Mouse (Mus musculus) layer of hippocampus, adult 11-12 months (tissue): ENCODE data around the gene Ptprs.
A peak's percentile ranks its signal among the peaks of the same experiment; 100 is the strongest.

Experiments used
- DNase-seq: peaks from one replicate; pipeline ENCODE4 v3.0.0; 2022; ENCODE audit warnings: low spot score

The Ptprs gene

GRCm38 (mm10) chr17:56424726-56425583 is 51.3 kb downstream of the Ptprs start:
- DNase-seq: no peak

DNA sequence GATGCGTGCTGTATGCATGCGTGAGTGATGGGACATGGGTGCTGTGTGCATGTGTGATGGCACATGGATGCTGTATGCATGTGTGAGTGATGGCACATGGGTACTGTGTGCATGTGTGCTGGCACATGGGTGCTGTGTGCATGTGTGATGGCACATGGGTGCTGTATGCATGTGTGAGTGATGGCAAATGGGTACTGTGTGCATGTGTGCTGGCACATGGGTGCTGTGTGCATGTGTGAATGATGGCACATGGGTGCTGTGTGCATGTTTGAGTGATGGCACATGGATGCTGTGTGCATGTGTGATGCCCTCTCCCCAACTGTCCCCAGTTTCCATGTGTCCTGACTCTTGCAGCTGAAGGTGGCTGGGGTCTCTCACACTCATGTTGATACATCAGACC is 56.3 kb downstream of the Ptprs start:
- DNase-seq: no peak

- no peak for DNase-seq
These were observed 58.0 kb downstream of the Ptprs start for GRCm38 (mm10) chr17:56418304-56418703.

GRCm38 (mm10) chr17:56414785-56415184 is 61.5 kb downstream of the Ptprs start:
- DNase-seq: no peak

DNA sequence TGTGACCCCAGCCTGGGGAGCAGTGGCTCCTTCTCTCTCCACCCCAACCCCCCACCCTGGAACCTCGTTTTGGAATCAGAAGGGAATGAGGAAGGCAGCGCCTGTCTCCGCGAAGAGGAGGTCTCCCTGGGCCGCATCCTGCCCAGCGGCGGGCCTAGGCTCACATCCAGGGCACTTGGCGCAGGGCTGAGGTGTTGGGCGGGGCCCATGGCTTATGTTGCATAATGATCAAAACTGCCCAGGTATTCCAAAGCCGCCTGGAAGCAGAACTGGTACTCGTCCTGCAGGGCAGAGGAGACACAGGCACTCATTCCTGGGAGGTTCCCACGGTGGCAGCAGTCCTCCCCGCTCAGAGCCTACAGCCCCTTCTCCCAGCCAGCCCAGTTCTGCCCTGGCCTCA is 63.2 kb downstream of the Ptprs start:
- no peak for DNase-seq

DNA sequence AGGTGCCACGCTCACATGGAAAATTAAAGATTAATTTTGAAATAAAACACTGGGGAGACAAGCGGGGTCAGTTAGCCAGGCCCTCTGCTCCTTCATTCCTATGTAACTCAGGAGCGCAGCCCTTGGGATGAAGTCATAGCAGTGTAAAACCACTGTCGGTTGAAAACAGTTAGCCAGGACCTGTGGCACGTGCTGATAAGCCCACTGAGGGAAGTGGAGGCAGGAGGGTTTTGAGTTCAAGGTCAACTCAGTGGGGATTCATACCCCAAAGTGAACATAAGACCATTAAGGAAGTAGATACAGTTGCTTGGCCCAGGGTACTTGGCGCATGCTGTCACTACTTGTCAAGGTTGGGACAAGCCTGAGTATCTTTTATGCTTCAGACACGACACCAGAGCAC is 64.8 kb downstream of the Ptprs start:
- DNase-seq: no peak

- no peak for DNase-seq
These were observed 66.5 kb downstream of the Ptprs start for GRCm38 (mm10) chr17:56409759-56410158.

GRCm38 (mm10) chr17:56408965-56409625 is 67.2 kb downstream of the Ptprs start:
- DNase-seq: no peak

GRCm38 (mm10) chr17:56407379-56407778 is 68.9 kb downstream of the Ptprs start:
- no peak for DNase-seq

GRCm38 (mm10) chr17:56406878-56407277 is 69.4 kb downstream of the Ptprs start:
- DNase-seq: no peak

- DNase-seq: no peak
These were observed 70.1 kb downstream of the Ptprs start for GRCm38 (mm10) chr17:56405856-56406840.

DNA sequence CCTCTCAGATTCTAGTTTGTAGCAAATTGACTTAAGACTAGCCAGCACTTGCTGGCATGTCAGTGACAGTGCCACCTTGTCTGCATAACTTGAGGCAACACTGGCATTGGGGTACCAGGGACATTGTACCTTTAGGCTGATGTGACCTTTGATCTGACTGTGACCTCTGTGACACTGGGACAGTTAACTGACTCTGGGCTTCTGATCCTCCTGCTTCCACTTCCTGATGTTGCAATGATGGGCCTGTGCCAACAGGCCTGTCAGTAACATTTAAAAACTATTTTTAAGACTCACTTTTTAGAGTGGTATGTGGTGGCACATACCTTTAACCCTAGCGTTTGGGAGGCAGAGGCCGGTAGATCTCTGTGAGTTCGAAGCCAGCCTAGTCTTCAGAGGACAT is 70.9 kb downstream of the Ptprs start:
- DNase-seq: no peak

DNA sequence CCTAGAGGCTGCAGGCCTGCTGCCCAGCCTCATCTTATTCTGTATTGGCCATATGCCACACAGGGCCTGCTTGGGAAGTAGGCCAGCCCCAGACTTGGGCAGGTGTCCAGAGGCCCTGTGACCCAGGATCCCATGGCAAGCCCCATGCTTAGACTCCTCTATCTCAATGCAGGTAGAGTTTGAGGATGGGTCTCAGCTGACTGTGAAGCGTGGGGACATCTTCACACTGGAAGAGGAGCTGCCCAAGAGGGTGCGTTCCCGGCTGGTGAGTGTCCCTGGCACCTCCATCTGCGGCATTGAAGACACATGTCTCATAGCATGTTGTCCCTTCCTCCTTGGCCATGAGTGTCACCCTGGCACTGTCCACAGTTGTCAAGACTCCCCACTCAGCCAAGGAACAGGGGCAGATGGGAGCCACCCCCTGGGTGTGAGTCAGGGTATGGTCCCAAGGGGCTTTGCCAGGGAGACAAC is 75.2 kb downstream of the Ptprs start:
- DNase-seq: no peak

GRCm38 (mm10) chr17:56400221-56400620 is 76.1 kb downstream of the Ptprs start:
- DNase-seq: no peak

DNA sequence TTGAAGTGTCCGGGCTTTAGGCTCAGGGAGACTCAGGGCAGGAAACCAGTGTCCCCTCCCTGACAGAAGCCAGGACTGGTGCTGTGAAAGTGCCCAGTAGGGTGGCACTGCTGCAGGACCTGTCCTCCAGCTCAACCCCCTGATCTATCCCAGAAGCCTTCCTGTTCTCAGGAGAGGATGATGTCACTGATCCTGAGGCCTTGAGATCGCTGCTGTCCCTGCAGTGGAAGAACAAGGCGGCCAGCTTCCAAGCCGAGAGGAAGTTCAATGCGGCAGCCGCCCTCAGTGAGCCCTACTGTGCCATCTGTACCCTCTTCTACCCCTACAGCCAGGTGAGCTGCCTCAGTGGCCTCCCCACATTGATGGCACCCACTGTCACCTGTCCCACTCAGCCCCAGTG is 80.2 kb downstream of the Ptprs start:
- DNase-seq: no peak

DNA sequence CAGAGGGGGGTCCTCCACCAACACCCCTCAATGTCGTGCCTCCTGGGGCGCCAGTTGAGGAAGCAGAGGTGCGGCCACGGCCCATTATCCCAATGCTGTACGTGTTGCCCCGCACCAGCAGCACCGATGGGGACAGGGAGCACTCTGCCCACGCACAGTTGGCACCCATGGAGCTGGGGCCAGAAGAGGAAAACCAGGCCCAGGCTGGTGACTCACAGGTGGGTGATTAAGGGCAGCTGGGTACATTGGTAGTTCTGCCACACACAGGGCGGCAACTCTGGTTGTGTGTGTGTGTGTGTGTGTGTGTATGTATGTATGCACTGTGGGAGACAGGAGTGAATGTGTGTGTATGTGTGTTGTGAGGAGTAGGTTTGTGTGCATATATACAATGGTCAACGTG is 82.4 kb downstream of the Ptprs start:
- DNase-seq: no peak

GRCm38 (mm10) chr17:56393238-56393637 is 83.0 kb downstream of the Ptprs start:
- no peak for DNase-seq

GRCm38 (mm10) chr17:56387612-56388011 is 88.7 kb downstream of the Ptprs start:
- no peak for DNase-seq

- no peak for DNase-seq
These were observed 91.4 kb downstream of the Ptprs start for GRCm38 (mm10) chr17:56384903-56385302.

DNA sequence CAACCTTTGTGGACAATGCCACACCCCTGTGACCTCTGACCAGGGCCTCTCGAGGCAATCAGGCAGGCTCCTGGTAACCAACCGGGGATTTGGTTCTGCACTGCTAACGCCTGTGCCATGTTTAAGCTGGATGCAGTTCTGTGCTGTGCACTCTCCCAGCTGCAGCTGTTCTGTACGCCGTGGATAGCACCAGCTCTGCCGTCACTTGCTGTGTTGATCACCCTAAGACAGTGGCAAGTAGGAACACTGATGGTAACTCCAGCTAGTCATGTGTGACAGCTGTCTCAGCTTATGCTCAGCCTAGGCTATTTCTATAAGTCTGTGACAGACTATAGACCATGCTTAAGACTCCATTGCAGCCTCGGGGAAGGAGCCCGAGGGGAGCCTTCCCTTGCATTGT is 93.3 kb downstream of the Ptprs start:
- DNase-seq: no peak

- no peak for DNase-seq
These were observed 95.1 kb downstream of the Ptprs start for GRCm38 (mm10) chr17:56381183-56381582.

DNA sequence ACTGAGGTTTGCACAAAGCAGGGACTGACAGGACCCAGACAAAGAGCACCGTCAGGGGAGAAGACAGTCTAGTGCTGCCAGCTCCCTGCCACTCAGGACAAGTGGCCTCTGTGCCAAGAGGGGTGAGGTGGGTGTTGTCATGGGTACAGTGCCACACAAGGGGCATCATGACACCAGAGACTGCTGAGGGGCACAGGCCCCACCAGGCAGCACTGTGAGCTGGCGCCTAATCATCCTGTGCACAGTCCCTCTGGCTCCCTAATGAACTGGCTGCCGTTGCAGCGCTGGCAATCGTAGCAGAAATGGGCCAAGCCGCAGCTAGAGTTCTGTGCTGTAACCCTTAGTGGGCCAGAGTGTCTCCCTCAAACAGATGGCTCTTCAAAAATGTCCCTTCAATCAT is 96.0 kb downstream of the Ptprs start:
- peak; percentile 47 for DNase-seq
